Mouse (Mus musculus) lung, postnatal 0 days (tissue): Measurements from ENCODE around the gene Map2k1.

Experiments
- CTCF ChIP-seq: IDR thresholded peaks from 2 replicates; pipeline ENCODE4 v1.5.1; 2016; ENCODE audit warnings: antibody characterized with exemption, mild to moderate bottlenecking
- EP300 ChIP-seq: IDR thresholded peaks from 2 replicates; pipeline ENCODE4 v1.6.1; 2016; ENCODE audit warnings: antibody characterized with exemption, mild to moderate bottlenecking, control low read depth

- TF ChIP-seq CTCF (no peak), EP300 (no peak)
Measured at GRCm38 (mm10) chr9:64231674-64232073, 21.8 kb downstream of the Map2k1 start.
